Mouse (Mus musculus) ES-Bruce4 (cell line): ENCODE data around the gene Pdx1.

Experiments used
- EP300 ChIP-seq: IDR thresholded peaks from 2 replicates; pipeline ENCODE4 v1.6.1; 2011; ENCODE audit warnings: low read depth, low read length; ENCODE audit not compliant: insufficient read depth
- POLR2A ChIP-seq: IDR thresholded peaks from one replicate; pipeline ENCODE4 v1.8.1; 2011; ENCODE audit warnings: low read length; ENCODE audit not compliant: insufficient read depth

DNA sequence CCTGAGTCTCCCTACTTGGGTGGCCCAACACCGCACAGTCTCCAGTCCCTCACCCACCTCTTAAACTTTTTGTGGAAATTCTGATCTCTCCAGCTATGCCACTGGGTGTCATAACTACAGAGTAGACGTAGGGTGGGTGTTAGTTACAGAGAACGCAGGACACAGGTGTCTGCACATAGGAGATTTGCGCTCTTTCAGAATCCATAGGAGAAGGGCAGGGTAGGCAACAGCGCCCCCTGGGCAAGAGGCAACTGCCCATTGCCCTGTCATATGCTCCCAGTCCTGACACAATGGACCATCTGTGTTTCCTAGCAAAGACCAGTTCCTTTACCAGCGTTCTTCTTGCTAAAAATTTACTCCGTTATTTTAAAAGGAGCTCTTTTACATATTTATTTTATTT, 48.2 kb downstream of the Pdx1 start:
- TF ChIP-seq EP300 (no peak), POLR2A (no peak)
